Mouse (Mus musculus): ENCODE measurements around the gene Calr. TPM values are rescaled to one million over a fixed set of nuclear protein-coding genes. Genes with fewer than 3 reads are reported as not detected.

Gene Calr
- polyA plus RNA-seq, 1 experiment = 437 TPM

DNA sequence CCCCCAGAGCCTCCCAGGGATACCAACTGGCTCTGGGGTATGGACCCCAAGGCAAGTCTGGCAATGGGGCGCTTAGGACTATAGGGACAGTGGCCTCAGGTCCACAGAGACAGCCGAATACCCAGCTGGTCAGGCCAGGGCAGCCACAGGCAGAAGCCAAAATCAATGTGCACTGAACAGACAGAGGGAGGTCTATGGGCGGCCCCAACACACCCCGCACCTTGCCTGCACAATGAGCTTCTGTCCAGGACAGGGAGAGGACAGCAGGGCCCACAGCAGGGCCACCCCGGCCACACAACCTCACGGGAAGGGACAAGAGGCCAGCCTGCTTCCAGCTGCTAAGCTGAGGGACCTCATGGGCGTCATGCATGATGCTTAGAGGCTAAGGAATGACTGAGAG is 52.2 kb downstream of the Calr start:
- Histone ChIP-seq H3K4me3 (ENCODE audit: insufficient read depth, low read length) (no peak overlapping the region), H3K27ac (ENCODE audit: insufficient read depth, low read length) (peak overlapping the region; percentile 95), H3K4me1 (ENCODE audit: control insufficient read depth, insufficient read depth, low read length) (peaks cover 19% of the 10 kb centered on the region)
- TF ChIP-seq CTCF (IDR thresholded peaks at IDR 0.05; ENCODE audit: extremely low read depth, insufficient read depth, low read length) (no peak), POLR2A (IDR thresholded peaks at IDR 0.05; ENCODE audit: extremely low read depth, insufficient read depth, low read length) (no peak)

DNA sequence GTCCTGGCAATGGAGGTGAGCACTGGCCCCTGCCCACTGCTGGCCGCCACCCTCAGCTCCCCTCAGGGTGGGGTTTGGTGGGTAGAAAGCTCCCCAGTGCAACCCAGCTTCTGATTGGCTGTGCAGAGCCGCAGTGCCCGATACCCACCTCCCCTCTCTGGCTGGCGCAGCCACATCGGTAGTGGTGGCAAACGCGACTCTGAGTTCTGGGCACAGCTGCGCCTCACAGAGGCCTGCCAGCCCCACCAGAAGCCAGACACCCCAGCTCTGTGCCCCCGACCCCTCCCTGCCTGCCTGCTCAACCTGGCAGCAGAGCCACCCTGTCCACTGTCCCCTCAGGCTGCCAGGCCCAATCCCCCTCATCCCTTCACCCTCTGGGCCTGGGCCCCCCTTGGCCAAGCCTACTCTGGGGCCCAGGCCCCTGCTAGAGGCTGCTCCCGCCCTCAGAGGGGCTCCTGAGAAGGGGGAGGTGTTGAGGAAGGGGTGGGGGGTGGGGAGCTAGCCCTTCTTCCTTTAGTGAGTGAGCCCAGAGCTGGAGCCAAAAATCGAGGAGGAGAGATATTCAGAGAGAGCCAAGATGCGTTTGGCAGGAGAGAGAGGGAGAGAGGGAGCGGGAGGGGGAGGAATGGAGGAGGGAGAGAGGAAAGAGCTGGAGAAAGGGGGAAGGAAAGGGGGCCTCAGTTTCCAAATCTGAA is 52.8 kb downstream of the Calr start:
- Histone ChIP-seq H3K4me1 (ENCODE audit: control insufficient read depth, insufficient read depth, low read length) (peaks cover 23% of the 10 kb centered on the region), H3K4me3 (ENCODE audit: insufficient read depth, low read length) (0 out of 2 replicates have a peak overlapping the region, but pooled peaks have one; percentile 3), H3K27ac (ENCODE audit: insufficient read depth, low read length) (peak overlapping the region; percentile 95)
- TF ChIP-seq CTCF (IDR thresholded peaks at IDR 0.05; ENCODE audit: extremely low read depth, insufficient read depth, low read length) = no peak
- peak; percentile 36; the same call in 1 of the 2 replicates for TF ChIP-seq POLR2A (IDR thresholded peaks at IDR 0.05; ENCODE audit: extremely low read depth, insufficient read depth, low read length)

DNA sequence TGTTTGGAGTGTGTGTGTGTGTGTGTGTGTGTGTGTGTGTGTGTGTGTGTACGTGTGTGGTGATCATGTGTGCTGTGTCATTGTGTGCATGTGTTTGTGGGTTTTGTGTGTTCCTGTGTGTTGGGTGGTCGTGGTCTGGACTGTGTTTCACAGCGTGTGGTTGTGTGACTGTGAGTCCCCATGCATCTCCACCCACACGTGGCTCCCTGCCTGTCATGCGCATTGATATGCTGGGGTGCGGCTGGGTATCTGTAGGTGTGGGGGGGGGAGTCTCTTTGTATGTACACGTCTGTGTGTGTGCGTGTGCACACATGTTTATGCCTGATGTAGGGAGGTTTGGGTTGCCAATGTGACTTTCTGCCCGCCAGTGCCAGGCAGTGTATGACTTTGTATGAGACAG is 53.6 kb downstream of the Calr start:
- Histone ChIP-seq H3K27ac (ENCODE audit: insufficient read depth, low read length) (peak overlapping the region; percentile 93), H3K4me3 (ENCODE audit: insufficient read depth, low read length) (0 out of 2 replicates have a peak overlapping the region, but pooled peaks have one; percentile 3), H3K4me1 (ENCODE audit: control insufficient read depth, insufficient read depth, low read length) (peaks cover 26% of the 10 kb centered on the region)
- TF ChIP-seq POLR2A (IDR thresholded peaks at IDR 0.05; ENCODE audit: extremely low read depth, insufficient read depth, low read length) (no peak), CTCF (IDR thresholded peaks at IDR 0.05; ENCODE audit: extremely low read depth, insufficient read depth, low read length) (no peak)

DNA sequence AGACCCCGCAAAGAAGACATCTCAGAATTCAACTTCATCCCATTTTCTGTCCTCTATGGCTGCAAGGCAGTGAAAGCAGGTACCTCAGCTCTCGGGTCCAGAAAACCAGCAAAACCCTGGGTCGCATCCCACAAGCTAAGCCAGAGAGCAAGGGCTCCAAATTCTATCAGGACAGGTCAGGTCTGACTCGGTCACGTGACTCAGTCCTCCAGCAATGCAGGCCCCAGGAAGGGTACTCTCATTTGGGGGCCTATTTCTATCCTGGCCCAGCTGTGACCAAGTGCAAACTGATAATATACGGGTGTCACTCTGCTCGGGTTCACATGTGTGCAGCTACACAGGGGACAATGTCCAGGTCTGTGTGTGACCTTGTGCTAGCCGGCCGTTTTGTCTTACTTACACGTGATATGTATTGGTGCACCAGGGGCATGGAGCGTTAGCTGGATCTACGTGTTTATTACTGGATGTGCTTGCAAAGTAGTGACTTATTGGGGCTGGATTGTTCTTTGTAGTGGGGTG is 54.2 kb downstream of the Calr start:
- H3K4me1 ChIP-seq (ENCODE audit: control insufficient read depth, insufficient read depth, low read length) = peaks cover 28% of the 10 kb centered on the region
- TF ChIP-seq CTCF (IDR thresholded peaks at IDR 0.05; ENCODE audit: extremely low read depth, insufficient read depth, low read length) (no peak), POLR2A (IDR thresholded peaks at IDR 0.05; ENCODE audit: extremely low read depth, insufficient read depth, low read length) (no peak)
- H3K27ac ChIP-seq (ENCODE audit: insufficient read depth, low read length) = no peak overlapping the region
- H3K4me3 ChIP-seq (ENCODE audit: insufficient read depth, low read length) = no peak overlapping the region

Other genes with a start within 250 kb of the Calr start
- 9.6 and 13.4 TPM in 2 replicates for gene Ier2, start 184.1 kb downstream of the Calr start, polyA plus RNA-seq (2012; rRNA removed)
- gene Trmt1, start 160.6 kb downstream of the Calr start, polyA plus RNA-seq (2012; rRNA removed) = 145 and 185 TPM in 2 replicates
- gene Nacc1, start 159.1 kb downstream of the Calr start, polyA plus RNA-seq (2012; rRNA removed) = 86.5 and 86.7 TPM in 2 replicates
- gene Lyl1, start 145.5 kb downstream of the Calr start, polyA plus RNA-seq (2012; rRNA removed) = 3.3 and 3.4 TPM in 2 replicates
- 0.30 and 0.42 TPM in 2 replicates for gene G430095P16Rik, start 123.9 kb downstream of the Calr start, polyA plus RNA-seq (2012; rRNA removed)
- 82.8 and 89.1 TPM in 2 replicates for gene Nfix, start 46.6 kb downstream of the Calr start, polyA plus RNA-seq (2012; rRNA removed)
- gene Dand5, start 24.1 kb downstream of the Calr start, polyA plus RNA-seq (2012; rRNA removed) = 14.9 and 16.0 TPM in 2 replicates
- gene Gadd45gip1, start 15.4 kb downstream of the Calr start, polyA plus RNA-seq (2012; rRNA removed) = 26.0 and 31.2 TPM in 2 replicates
- 84.7 and 85.9 TPM in 2 replicates for gene Rad23a, start 6.3 kb downstream of the Calr start, polyA plus RNA-seq (2012; rRNA removed)
- gene Farsa, start 10.1 kb upstream of the Calr start, polyA plus RNA-seq (2012; rRNA removed) = 58.7 and 60.4 TPM in 2 replicates
- 3.7 and 4.2 TPM in 2 replicates for gene Syce2, start 25.2 kb upstream of the Calr start, polyA plus RNA-seq (2012; rRNA removed)
- gene Gcdh, start 47.0 kb upstream of the Calr start, polyA plus RNA-seq (2012; rRNA removed) = 81.5 and 91.9 TPM in 2 replicates
- 0.23 and 0.35 TPM in 2 replicates for gene Klf1, start 55.0 kb upstream of the Calr start, polyA plus RNA-seq (2012; rRNA removed)
- gene Dnase2a, start 61.6 kb upstream of the Calr start, polyA plus RNA-seq (2012; rRNA removed) = 6.1 and 6.7 TPM in 2 replicates
- gene Mast1, start 90.4 kb upstream of the Calr start, polyA plus RNA-seq (2012; rRNA removed) = 76.0 and 79.7 TPM in 2 replicates
- gene Rtbdn, start 100.1 kb upstream of the Calr start, polyA plus RNA-seq (2012; rRNA removed) = 6.0 and 6.1 TPM in 2 replicates
- not detected in 2 replicates for gene Gm49661, start 122.5 kb upstream of the Calr start, polyA plus RNA-seq (2012; rRNA removed)
- gene Prdx2, start 122.7 kb upstream of the Calr start, polyA plus RNA-seq (2012; rRNA removed) = 287 TPM in 2 replicates
- 37.3 and 37.7 TPM in 2 replicates for gene Rnaseh2a, start 122.8 kb upstream of the Calr start, polyA plus RNA-seq (2012; rRNA removed)
- 57.5 and 81.7 TPM in 2 replicates for gene Junb, start 131.8 kb upstream of the Calr start, polyA plus RNA-seq (2012; rRNA removed)
- 15.6 and 19.2 TPM in 2 replicates for gene Hook2, start 143.7 kb upstream of the Calr start, polyA plus RNA-seq (2012; rRNA removed)
- not detected in 2 replicates for gene Best2, start 167.6 kb upstream of the Calr start, polyA plus RNA-seq (2012; rRNA removed)
- gene Asna1, start 178.3 kb upstream of the Calr start, polyA plus RNA-seq (2012; rRNA removed) = 267 and 268 TPM in 2 replicates
- 118 and 119 TPM in 2 replicates for gene Trir, start 179.9 kb upstream of the Calr start, polyA plus RNA-seq (2012; rRNA removed)
- 110 and 112 TPM in 2 replicates for gene Tnpo2, start 190.0 kb upstream of the Calr start, polyA plus RNA-seq (2012; rRNA removed)
- 45.1 and 45.8 TPM in 2 replicates for gene Fbxw9, start 213.1 kb upstream of the Calr start, polyA plus RNA-seq (2012; rRNA removed)
- not detected in 2 replicates for gene Gm5741, start 221.0 kb upstream of the Calr start, polyA plus RNA-seq (2012; rRNA removed)
- 70.6 and 74.6 TPM in 2 replicates for gene Dhps, start 224.8 kb upstream of the Calr start, polyA plus RNA-seq (2012; rRNA removed)
- gene Wdr83os, start 233.8 kb upstream of the Calr start, polyA plus RNA-seq (2012; rRNA removed) = 120 and 139 TPM in 2 replicates
- 54.7 and 56.4 TPM in 2 replicates for gene Wdr83, start 234.4 kb upstream of the Calr start, polyA plus RNA-seq (2012; rRNA removed)
- gene Man2b1, start 236.3 kb upstream of the Calr start, polyA plus RNA-seq (2012; rRNA removed) = 49.2 and 50.1 TPM in 2 replicates

Data from cortical plate, adult 2 months (tissue).